Mouse (Mus musculus) erythroblast, adult 5-6 weeks (primary cell): ENCODE data around the gene Ankub1. TPM values are rescaled to one million over a fixed set of nuclear protein-coding genes. Genes with fewer than 3 reads are reported as not detected.
A peak's percentile ranks its signal among the peaks of the same experiment; 100 is the strongest.

Experiments
- ATAC-seq: replicated peaks from 2 replicates; pipeline ENCODE4 v1.8.0; 2016; ENCODE audit warnings: moderate number of reproducible peaks, mild to moderate bottlenecking, moderate TSS enrichment, inconsistent platforms; ENCODE audit not compliant: poor library complexity, low FRiP score, severe bottlenecking
- total RNA-seq, 2 experiments: library from RNA; stranded (forward) in 1 of 2; stranded (reverse) in 1 of 2; fragments of 150-400 nt in 1 of 2; fragments of 200-764, 138-1000 nt in 1 of 2; gene quantifications; 2 replicates each; pipeline versions ENCODE4 v1.2.3 to v1.2.4; 2015 to 2017; ENCODE audit warnings: low replicate concordance in 2 of 2

Gene Ankub1
- total RNA-seq, 2 experiments from 2014 or later = 0.51 TPM; not detected in 1

DNA sequence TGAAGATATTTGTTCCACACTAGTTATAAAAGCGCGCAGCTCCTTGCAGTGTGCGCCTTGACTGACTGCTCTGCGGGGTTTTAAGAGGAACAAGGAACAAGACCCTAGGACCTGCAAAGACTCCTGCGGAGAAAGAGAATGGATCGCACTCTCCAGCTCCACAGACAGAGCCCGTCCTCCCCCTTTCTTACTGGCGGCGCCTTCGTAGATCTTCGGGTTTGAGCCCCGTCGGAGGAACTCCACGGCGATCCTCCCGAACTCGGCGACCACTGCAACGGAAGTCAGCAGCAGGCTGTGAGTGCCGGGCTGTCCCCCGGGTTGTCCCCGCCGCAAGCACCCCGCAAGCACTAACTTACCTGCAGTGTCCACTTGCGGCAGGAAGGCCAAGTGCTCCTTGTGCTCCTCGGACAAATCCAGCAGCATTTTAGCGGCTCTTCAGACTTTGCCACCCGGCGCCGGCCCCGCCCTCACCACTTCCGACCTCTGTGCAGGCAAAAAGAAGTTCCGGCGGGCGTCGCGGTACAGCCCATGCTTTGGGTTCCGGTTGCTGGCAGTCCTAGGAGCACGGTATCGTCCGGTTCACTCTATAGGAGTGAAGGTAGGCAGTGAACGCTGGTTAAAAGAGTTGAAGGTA lies 41.3 kb downstream of the Ankub1 start, which contains the start of gene Commd2:
TSS of gene Commd2 (minus strand) at position 485 of the 634 bp plus-strand sequence.
- peak; percentile 99 for ATAC-seq

DNA sequence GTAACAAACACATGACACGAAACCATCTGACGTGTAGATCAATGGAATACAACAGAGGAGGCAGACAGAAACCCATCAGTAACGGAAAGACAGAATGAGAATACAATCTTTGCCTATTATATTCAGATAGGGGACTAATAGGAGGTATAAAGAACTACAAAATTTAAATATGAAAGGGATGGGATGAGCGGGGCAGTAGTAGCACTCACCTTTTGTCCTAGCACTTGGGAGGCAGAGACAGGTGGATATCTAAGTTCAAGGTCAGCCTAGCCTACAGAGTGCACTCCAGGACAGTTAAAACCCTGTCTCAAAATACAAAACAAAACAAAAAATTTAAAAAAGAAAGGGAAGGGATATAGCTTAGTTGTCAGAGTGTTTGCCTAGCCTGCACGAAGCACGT lies 49.4 kb downstream of the Ankub1 start:
- ATAC-seq = no peak

- no peak for ATAC-seq
These were observed 55.0 kb downstream of the Ankub1 start for GRCm38 (mm10) chr3:57637596-57637995.

DNA sequence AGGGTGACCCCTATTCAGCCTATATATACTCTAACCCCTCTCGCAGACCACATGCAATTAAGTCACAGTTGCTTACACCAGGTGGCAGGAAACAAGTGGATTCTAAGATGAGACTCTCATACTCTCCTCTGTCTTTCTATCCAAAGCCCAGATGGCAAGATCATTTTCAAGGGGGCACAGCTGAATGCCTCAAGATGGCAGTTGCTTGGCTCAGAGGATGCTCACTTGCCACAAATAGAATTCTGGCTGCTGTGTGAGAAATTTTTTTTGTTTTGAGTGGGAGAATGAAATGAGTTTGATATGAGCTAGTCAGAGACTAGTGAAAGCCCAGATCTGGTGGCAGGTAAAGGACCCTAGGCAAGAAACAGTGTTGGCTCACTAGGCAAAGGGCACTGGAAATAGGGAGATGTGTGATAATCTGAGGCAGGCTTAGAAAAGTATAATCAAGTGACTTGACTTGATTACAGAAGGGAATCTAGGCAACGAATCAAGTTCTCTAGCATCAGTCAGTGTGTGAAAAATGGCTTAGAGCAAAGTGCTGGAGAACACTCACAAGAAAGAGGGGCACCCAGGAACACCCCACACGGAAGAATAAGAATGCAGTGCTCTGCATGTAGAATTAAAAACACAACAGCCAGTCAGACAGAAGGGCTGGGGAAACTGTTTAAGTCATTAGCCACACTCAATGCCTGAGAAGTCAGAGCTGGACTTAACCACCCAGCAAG lies 57.7 kb downstream of the Ankub1 start:
- no peak for ATAC-seq

GRCm38 (mm10) chr3:57626954-57627513 lies 65.6 kb downstream of the Ankub1 start:
- ATAC-seq = no peak

DNA sequence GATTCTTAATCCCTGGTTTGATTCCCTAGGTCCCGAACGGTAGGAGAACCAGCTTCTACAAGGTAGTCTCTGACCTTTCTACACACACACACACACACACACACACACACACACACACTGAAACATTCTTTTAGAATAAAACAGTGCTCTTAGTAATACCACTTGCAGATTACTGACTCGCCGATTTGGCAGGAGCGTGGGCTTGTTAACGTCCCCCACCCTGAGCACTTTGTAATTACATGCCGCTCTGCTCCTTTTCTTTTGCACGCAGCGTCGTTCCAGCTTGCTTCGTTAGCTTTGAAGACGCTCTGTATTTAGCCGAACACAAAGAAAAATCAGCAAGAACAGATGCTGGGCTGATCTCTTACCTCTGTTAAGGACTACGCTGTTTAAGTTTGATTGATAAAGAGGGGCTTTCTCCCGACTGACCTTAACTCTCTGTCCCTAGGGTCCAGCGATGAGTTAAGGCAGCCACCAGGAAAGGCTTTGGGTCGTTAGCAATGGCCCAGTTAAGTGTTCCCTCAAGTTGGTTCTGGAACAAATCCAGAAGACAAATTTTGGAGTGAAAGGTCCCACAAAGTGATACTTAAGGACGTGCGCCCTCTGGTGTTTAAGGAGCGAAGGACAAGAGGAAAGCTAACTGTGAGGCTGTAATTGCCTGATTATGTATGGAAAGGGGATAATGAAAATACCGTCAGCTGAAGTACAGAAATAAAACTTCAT lies 67.2 kb downstream of the Ankub1 start:
- no peak for ATAC-seq

GRCm38 (mm10) chr3:57619718-57620117 lies 72.9 kb downstream of the Ankub1 start:
- no peak for ATAC-seq

DNA sequence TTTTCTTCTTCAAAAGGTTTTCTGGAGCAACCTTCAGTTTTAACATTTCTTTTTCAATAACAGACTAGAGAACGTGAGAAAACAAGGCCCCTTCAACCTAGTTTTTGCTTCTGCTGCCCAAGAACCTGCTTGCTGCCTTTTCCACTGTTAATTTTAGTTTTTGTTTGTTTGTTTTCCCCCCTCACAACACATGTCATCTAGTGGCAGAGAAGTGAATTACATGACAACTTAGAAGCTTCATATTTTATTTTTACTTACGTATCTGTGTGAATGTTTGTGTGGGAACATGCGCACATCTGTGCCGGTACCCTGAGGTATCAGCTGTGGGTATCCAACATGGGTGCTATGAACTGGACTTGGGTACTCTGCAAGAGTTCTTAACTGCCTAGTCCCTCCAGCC lies 76.9 kb downstream of the Ankub1 start:
- no peak for ATAC-seq

- no peak for ATAC-seq
These were observed 80.1 kb downstream of the Ankub1 start for GRCm38 (mm10) chr3:57612430-57612997.

DNA sequence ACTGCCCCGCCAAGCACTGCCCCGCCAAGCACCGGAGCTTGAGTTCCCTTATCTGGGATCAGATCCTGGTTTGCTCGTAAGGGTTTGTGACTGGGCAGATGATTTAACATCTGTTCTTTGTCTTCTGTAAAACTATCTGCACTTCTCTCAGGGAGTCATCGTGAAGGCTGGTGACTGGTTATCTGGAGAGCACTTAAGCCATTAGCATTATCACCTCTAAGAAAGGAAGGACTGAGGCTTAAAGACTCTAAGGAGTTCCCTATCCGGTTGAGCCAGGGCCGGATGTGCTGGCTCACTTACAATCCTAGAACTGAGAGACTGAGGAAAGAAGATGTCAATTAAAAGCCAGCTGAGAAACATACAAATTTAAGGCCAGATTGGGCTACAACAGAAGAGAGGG lies 80.8 kb downstream of the Ankub1 start:
- ATAC-seq = no peak

Other genes with a start within 250 kb of the Ankub1 start
- not detected in 2 replicates for gene Wwtr1, start 116.9 kb downstream of the Ankub1 start, total RNA-seq (2015; ENCODE audit: low replicate concordance)
- not detected in 2 replicates for gene Wwtr1, start 116.9 kb downstream of the Ankub1 start, total RNA-seq (2017; ENCODE audit: low replicate concordance)
- 7.3 and 9.2 TPM in 2 replicates for gene Commd2, start 41.1 kb downstream of the Ankub1 start, total RNA-seq (2015; ENCODE audit: low replicate concordance)
- gene Commd2, start 41.1 kb downstream of the Ankub1 start, total RNA-seq (2017; ENCODE audit: low replicate concordance) = 2.2 and 8.5 TPM in 2 replicates
- 19.0 and 36.7 TPM in 2 replicates for gene Rnf13, start 43.3 kb upstream of the Ankub1 start, total RNA-seq (2015; ENCODE audit: low replicate concordance)
- gene Rnf13, start 43.3 kb upstream of the Ankub1 start, total RNA-seq (2017; ENCODE audit: low replicate concordance) = 13.1 and 18.7 TPM in 2 replicates
- not detected in 2 replicates for gene Pfn2, start 155.3 kb upstream of the Ankub1 start, total RNA-seq (2015; ENCODE audit: low replicate concordance)
- gene Pfn2, start 155.3 kb upstream of the Ankub1 start, total RNA-seq (2017; ENCODE audit: low replicate concordance) = not detected in 2 replicates